Mouse (Mus musculus) embryonic facial prominence, embryonic 11.5 days (tissue): ENCODE data around the gene Scp2. TPM values are rescaled to one million over a fixed set of nuclear protein-coding genes. Genes with fewer than 3 reads are reported as not detected.
A peak's percentile ranks its signal among the peaks of the same experiment; 100 is the strongest.

Experiments
- ATAC-seq: fragments of 200-750 bp; cut with Nextera tagmentation; replicated peaks from 2 replicates; pipeline ENCODE4 v1.8.0; 2017; ENCODE audit warnings: low read depth; ENCODE audit not compliant: insufficient number of reproducible peaks, low FRiP score, low TSS enrichment
- DNase-seq: peaks from one replicate; pipeline ENCODE4 v3.0.0-alpha.2; 2015; ENCODE audit warnings: low spot score
- H3K27ac ChIP-seq: fragments of 300-500 bp; sonication (generic); replicated peaks from 2 replicates; pipeline ENCODE4 v1.5.1; 2014; ENCODE audit warnings: mild to moderate bottlenecking, low read depth, low read length, control low read depth
- H3K27me3 ChIP-seq: fragments of 300-500 bp; sonication (generic); 2 replicates; pipeline ENCODE4 v1.6.1; 2014; ENCODE audit warnings: mild to moderate bottlenecking, low read length, moderate library complexity, mixed read lengths; ENCODE audit not compliant: control insufficient read depth, insufficient read depth
- H3K36me3 ChIP-seq: fragments of 300-500 bp; sonication (generic); replicated peaks from 2 replicates; pipeline ENCODE4 v1.6.1; 2014; ENCODE audit warnings: low read depth, mild to moderate bottlenecking, low read length, moderate library complexity, mixed read lengths; ENCODE audit not compliant: control insufficient read depth, insufficient read depth
- H3K4me1 ChIP-seq: fragments of 300-500 bp; sonication (generic); 2 replicates; pipeline ENCODE4 v1.6.1; 2014; ENCODE audit warnings: low read length, mixed read lengths; ENCODE audit not compliant: control insufficient read depth, insufficient read depth
- H3K4me2 ChIP-seq: fragments of 300-500 bp; sonication (generic); 2 replicates; pipeline ENCODE4 v1.6.1; 2014; ENCODE audit warnings: low read depth, mild to moderate bottlenecking, control low read depth, low read length, moderate library complexity
- H3K4me3 ChIP-seq: fragments of 300-500 bp; sonication (generic); 2 replicates; pipeline ENCODE4 v1.5.1; 2014; ENCODE audit warnings: low read depth, low read length, control low read depth
- H3K9ac ChIP-seq: fragments of 300-500 bp; sonication (generic); replicated peaks from 2 replicates; pipeline ENCODE4 v1.6.1; 2014; ENCODE audit warnings: mild to moderate bottlenecking, control low read depth, low read length
- H3K9me3 ChIP-seq: fragments of 300-500 bp; sonication (generic); replicated peaks from 2 replicates; pipeline ENCODE4 v1.6.1; 2016; ENCODE audit warnings: mild to moderate bottlenecking, low read length, inconsistent platforms, mixed read lengths; ENCODE audit not compliant: control insufficient read depth
- WGBS: fragments of 180-500 bp; shearing (Covaris S2); extraction: QIAGEN DNeasy Blood & Tissue Kit; methylation state at CpG from one replicate; pipeline ENCODE4 v1.1.7; 2014; 5-methylcytosine and 5-hydroxymethylcytosine counted together
- polyA plus RNA-seq: library from polyadenylated mRNA; unstranded; fragments of >200 nt; fragmentation: Nextera tagmentation; extraction: Ambion mirVana; gene quantifications from 2 replicates; pipeline ENCODE4 v1.2.1, GENCODE M21; 2014

Gene Scp2
- polyA plus RNA-seq, 1 experiment from 2014 or later: 183 TPM

GRCm38 (mm10) chr4:108018961-108019921, 125.6 kb downstream of the Scp2 start:
- DNase-seq (peak; percentile 31), ATAC-seq (no peak; the same call in 1 of the 2 replicates)
- no peaks in the 10 kb centered on the region for H3K27me3 ChIP-seq
- no peak overlapping the region for H3K27ac ChIP-seq
- H3K36me3 ChIP-seq: no peaks in the 10 kb centered on the region
- H3K9ac ChIP-seq: no peak overlapping the region
- peaks cover 4% of the 10 kb centered on the region; the same call in 1 of the 2 replicates for H3K4me1 ChIP-seq
- no peak overlapping the region for H3K4me3 ChIP-seq
- H3K9me3 ChIP-seq: no peaks in the 10 kb centered on the region
- 49% methylated on average over 14 of the region's 14 CpGs for WGBS
- H3K4me2 ChIP-seq: no peak overlapping the region

GRCm38 (mm10) chr4:108018241-108018923, 126.4 kb downstream of the Scp2 start:
- no peaks in the 10 kb centered on the region for H3K27me3 ChIP-seq
- H3K36me3 ChIP-seq: no peaks in the 10 kb centered on the region
- H3K9ac ChIP-seq: no peak overlapping the region
- DNase-seq (no peak), ATAC-seq (no peak)
- H3K4me3 ChIP-seq: no peak overlapping the region
- no peak overlapping the region for H3K27ac ChIP-seq
- H3K4me1 ChIP-seq: peaks cover 4% of the 10 kb centered on the region; the same call in 1 of the 2 replicates
- H3K9me3 ChIP-seq: no peaks in the 10 kb centered on the region
- H3K4me2 ChIP-seq: no peak overlapping the region
- WGBS: 50% methylated on average over 10 of the region's 10 CpGs

GRCm38 (mm10) chr4:108017839-108018238, 127.0 kb downstream of the Scp2 start:
- 82% methylated on average over 7 of the region's 7 CpGs for WGBS
- Histone ChIP-seq H3K27ac (no peak overlapping the region), H3K27me3 (no peaks in the 10 kb centered on the region), H3K36me3 (no peaks in the 10 kb centered on the region), H3K4me3 (no peak overlapping the region), H3K9me3 (no peaks in the 10 kb centered on the region), H3K4me1 (peaks cover 4% of the 10 kb centered on the region; the same call in 1 of the 2 replicates), H3K4me2 (no peak overlapping the region), H3K9ac (no peak overlapping the region)
- no peak for ATAC-seq
- DNase-seq: no peak

GRCm38 (mm10) chr4:108016321-108016720, 128.5 kb downstream of the Scp2 start:
- WGBS: 69% methylated on average over 3 of the region's 3 CpGs
- Histone ChIP-seq H3K9me3 (no peaks in the 10 kb centered on the region), H3K27ac (no peak overlapping the region), H3K4me2 (no peak overlapping the region), H3K4me3 (no peak overlapping the region), H3K36me3 (no peaks in the 10 kb centered on the region), H3K27me3 (no peaks in the 10 kb centered on the region), H3K4me1 (peaks cover 4% of the 10 kb centered on the region; the same call in 1 of the 2 replicates), H3K9ac (no peak overlapping the region)
- no peak for ATAC-seq
- DNase-seq: no peak

DNA sequence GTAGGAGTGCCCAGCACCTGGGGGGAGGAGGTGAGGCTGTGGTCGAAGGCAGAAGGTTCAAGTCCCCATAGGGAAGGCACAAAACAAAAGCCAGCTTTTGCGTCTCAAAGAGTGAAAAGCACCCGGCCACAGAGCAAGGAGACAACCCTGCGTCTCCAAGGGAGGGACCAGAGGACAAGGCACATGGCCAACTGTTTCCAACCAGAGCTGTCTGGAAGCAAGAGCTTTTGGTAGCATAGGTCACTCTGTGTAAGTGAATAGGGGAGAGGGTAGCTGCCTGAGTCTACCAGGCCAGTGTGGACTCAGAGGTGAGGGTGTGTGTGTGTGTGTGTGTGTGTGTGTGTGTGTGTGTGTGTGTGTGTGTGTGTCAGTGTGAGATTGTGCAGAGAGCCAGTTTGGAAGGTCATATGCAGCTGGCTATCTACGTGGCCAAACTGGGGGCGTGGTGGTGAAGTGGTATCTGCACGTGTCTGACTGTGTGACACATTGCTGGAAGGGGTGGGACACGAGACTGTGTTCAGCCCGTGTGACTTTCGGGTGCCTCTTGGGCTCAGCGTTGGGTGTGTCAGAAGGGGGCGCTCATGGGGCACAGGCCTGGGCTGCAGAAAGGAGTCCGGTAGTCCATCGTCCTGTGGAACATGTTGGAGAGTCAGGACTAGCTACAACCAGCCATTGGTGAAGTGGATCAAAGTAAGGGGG, 129.6 kb downstream of the Scp2 start:
- 68% methylated on average over 14 of the region's 14 CpGs for WGBS
- no peak overlapping the region for H3K27ac ChIP-seq
- no peak overlapping the region for H3K4me2 ChIP-seq
- H3K27me3 ChIP-seq: no peaks in the 10 kb centered on the region
- no peaks in the 10 kb centered on the region for H3K36me3 ChIP-seq
- H3K4me3 ChIP-seq: no peak overlapping the region
- H3K9ac ChIP-seq: no peak overlapping the region
- ATAC-seq (no peak), DNase-seq (no peak)
- H3K4me1 ChIP-seq: peaks cover 4% of the 10 kb centered on the region; the same call in 1 of the 2 replicates
- H3K9me3 ChIP-seq: no peaks in the 10 kb centered on the region

DNA sequence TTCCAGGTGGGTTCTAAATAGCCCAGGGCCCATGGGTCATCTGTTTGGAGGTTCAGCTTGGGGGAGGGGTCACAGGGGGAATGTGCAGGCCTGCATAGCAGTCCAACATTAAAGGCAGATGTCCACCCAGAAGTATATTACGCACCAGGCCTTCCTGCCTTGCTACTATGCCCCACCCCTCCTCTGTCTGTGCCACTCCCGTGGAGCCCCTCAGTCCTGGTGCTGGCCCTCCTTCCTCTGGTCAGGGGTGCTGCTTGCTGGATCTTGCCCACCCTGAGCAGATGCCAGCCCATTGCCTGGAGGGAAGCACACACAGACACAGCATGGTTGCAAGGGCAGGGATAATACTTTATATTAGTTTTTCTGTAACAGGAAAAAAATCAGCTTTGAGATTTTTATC, 130.3 kb downstream of the Scp2 start:
- 47% methylated on average over 2 of the region's 2 CpGs for WGBS
- Histone ChIP-seq H3K4me2 (no peak overlapping the region), H3K36me3 (no peaks in the 10 kb centered on the region), H3K9me3 (no peaks in the 10 kb centered on the region), H3K27me3 (no peaks in the 10 kb centered on the region), H3K4me3 (no peak overlapping the region), H3K4me1 (peaks cover 4% of the 10 kb centered on the region; the same call in 1 of the 2 replicates), H3K27ac (no peak overlapping the region), H3K9ac (no peak overlapping the region)
- ATAC-seq: no peak
- DNase-seq: no peak

DNA sequence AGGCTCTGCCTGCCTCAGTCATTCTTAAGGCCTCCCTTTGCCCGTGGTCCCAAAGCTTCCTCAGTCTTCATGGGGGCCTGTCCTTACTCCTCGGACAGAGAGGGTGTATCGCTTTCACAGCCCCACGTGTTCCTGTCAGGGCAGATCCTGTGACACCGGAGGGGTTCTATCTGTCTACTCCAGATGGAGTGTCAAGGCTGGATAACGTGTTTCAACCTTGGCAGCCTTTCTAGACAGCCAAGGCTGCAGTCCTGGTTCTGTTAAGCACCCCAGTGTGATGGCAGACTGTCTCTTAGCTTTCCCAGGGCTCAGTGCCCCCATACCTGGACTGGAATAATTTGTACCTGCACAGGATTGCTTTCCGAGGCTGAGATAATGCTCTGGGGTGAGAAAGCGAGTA, 136.3 kb downstream of the Scp2 start:
- no peak for DNase-seq
- Histone ChIP-seq H3K4me1 (no peaks in the 10 kb centered on the region), H3K4me2 (no peak overlapping the region), H3K27ac (no peak overlapping the region), H3K9ac (no peak overlapping the region), H3K4me3 (no peak overlapping the region), H3K9me3 (no peaks in the 10 kb centered on the region), H3K36me3 (no peaks in the 10 kb centered on the region), H3K27me3 (no peaks in the 10 kb centered on the region)
- WGBS: 78% methylated on average over 8 of the region's 8 CpGs
- ATAC-seq: no peak
